Mouse (Mus musculus): ENCODE data around the gene Ang.

GRCm38 (mm10) chr14:51106449-51106967 is 15.6 kb downstream of the Ang start:
- TF ChIP-seq CTCF (IDR thresholded peaks at IDR 0.05) (no peak), EP300 (IDR thresholded peaks at IDR 0.05) (no peak)

Data from lung, postnatal 0 days (tissue).